Mouse (Mus musculus) G1E (cell line): ENCODE results near the gene Sapcd2. TPM values are rescaled to one million over a fixed set of nuclear protein-coding genes. Genes with fewer than 3 reads are reported as not detected.

Experiments used
- ATAC-seq: 2 replicates; pipeline ENCODE4 v1.8.0; 2016; ENCODE audit warnings: mild to moderate bottlenecking; ENCODE audit not compliant: insufficient number of reproducible peaks, poor library complexity, low FRiP score, severe bottlenecking; ENCODE audit errors: extremely low read depth
- DNase-seq: peaks from one replicate; pipeline ENCODE4 v3.0.0; 2012; ENCODE audit warnings: low spot score
- H3K27me3 ChIP-seq: 2 replicates; pipeline ENCODE4 v1.6.1; 2012; ENCODE audit warnings: mild to moderate bottlenecking, low read length, inconsistent platforms; ENCODE audit not compliant: insufficient read depth
- H3K36me3 ChIP-seq: replicated peaks from 2 replicates; pipeline ENCODE3; 2012; ENCODE audit warnings: mild to moderate bottlenecking, inconsistent platforms
- H3K4me1 ChIP-seq: 2 replicates; pipeline ENCODE4 v1.6.1; 2012; ENCODE audit warnings: low read depth, low read length, inconsistent platforms, mixed read lengths; ENCODE audit not compliant: insufficient read depth
- H3K4me3 ChIP-seq: 2 replicates; pipeline ENCODE4 v1.5.1; 2012; ENCODE audit warnings: low read depth, mild to moderate bottlenecking, inconsistent platforms, low read length, moderate library complexity, mixed read lengths
- H3K9me3 ChIP-seq: replicated peaks from 2 replicates; pipeline ENCODE4 v1.6.1; 2012; ENCODE audit warnings: inconsistent platforms
- CTCF ChIP-seq: IDR thresholded peaks from 2 replicates; pipeline ENCODE4 v1.5.1; 2012; ENCODE audit warnings: low read depth, low read length, inconsistent platforms, mixed read lengths
- GATA1 ChIP-seq: IDR thresholded peaks from 2 replicates; pipeline ENCODE4 v1.6.1; 2012; ENCODE audit warnings: borderline replicate concordance, low read length, inconsistent platforms, mixed read lengths
- GATA2 ChIP-seq: IDR thresholded peaks from 2 replicates; pipeline ENCODE4 v1.6.1; 2012; ENCODE audit warnings: low read depth, low read length, inconsistent platforms, borderline replicate concordance
- POLR2AphosphoS5 ChIP-seq: IDR thresholded peaks from 2 replicates; pipeline ENCODE4 v1.6.1; 2012; ENCODE audit warnings: low read depth, low read length, inconsistent platforms; ENCODE audit not compliant: insufficient replicate concordance
- TAL1 ChIP-seq: conservative IDR thresholded peaks from 2 replicates; pipeline ENCODE4 v1.6.1; 2012; ENCODE audit warnings: low read depth, low read length, inconsistent platforms, mixed read lengths
- polyA plus RNA-seq: library from polyadenylated mRNA; stranded (reverse); fragments of >175 nt; gene quantifications from 2 replicates; pipeline ENCODE4 v1.2.3, GENCODE M21; 2012
- total RNA-seq, 2 experiments: library from RNA; stranded (forward) in 1 of 2; stranded (reverse) in 1 of 2; fragments of 200-1000 nt in 1 of 2; fragments of >200 nt in 1 of 2; fragmentation: Nextera tagmentation in 1 of 2; gene quantifications; 2 replicates each; pipeline ENCODE4 v1.2.3; 2014 to 2017

Sapcd2 gene
- total and polyA plus RNA-seq, 3 experiments = 9.9 to 108 (median 20.6) TPM

DNA sequence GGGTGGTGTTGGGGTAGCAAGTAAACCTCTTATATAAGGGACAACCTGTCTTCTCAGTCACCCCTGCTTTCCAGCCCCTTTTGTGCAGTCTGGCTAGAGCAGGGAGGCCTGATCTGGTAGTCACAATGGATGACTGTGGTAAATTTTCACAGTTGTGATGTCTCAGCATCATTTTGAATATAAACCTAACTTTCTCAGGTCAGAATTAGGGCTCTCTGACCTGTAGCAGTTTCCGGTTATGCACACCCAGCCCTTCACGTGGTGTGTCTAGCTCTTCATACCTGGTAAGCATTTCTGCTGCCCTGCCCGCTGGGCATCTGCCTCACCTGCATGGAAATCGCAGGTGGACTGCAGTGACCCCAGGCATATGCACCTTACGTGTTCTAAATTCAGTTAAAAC is 55.1 kb downstream of the Sapcd2 start:
- ATAC-seq = no peak
- no peaks in the 10 kb centered on the region for H3K9me3 ChIP-seq
- H3K36me3 ChIP-seq = no peaks in the 10 kb centered on the region
- peaks cover 68% of the 10 kb centered on the region for H3K27me3 ChIP-seq
- H3K4me1 ChIP-seq = peaks cover 47% of the 10 kb centered on the region
- no peak overlapping the region for H3K4me3 ChIP-seq
- TF ChIP-seq TAL1 (no peak), GATA1 (no peak), CTCF (no peak), POLR2AphosphoS5 (no peak), GATA2 (no peak)
- DNase-seq = no peak

Other genes starting within 250 kb of the Sapcd2 start
Only the 20 nearest of the 39 such genes appear.
- gene AL732309.1, start 125.5 kb upstream of the Sapcd2 start, total RNA-seq (2014; fragmentation: Nextera tagmentation) = 5.6 and 6.3 TPM in 2 replicates
- gene AL732309.1, start 125.5 kb upstream of the Sapcd2 start, total RNA-seq (2017) = 2.6 and 4.2 TPM in 2 replicates
- 1.4 TPM in 1 of 2 replicates, not detected in the other for gene AL732309.1, start 125.5 kb upstream of the Sapcd2 start, polyA plus RNA-seq
- gene Tmem203, start 116.9 kb upstream of the Sapcd2 start, total RNA-seq (2014; fragmentation: Nextera tagmentation) = 13.7 and 14.6 TPM in 2 replicates
- gene Tmem203, start 116.9 kb upstream of the Sapcd2 start, total RNA-seq (2017) = 15.5 and 17.1 TPM in 2 replicates
- gene Tmem203, start 116.9 kb upstream of the Sapcd2 start, polyA plus RNA-seq = 7.8 and 10.0 TPM in 2 replicates
- 13.6 and 22.0 TPM in 2 replicates for gene Tprn, start 109.7 kb upstream of the Sapcd2 start, total RNA-seq (2014; fragmentation: Nextera tagmentation)
- 8.1 and 10.0 TPM in 2 replicates for gene Tprn, start 109.7 kb upstream of the Sapcd2 start, total RNA-seq (2017)
- 51.5 and 52.8 TPM in 2 replicates for gene Tprn, start 109.7 kb upstream of the Sapcd2 start, polyA plus RNA-seq
- 35.9 and 47.0 TPM in 2 replicates for gene Ssna1, start 99.9 kb upstream of the Sapcd2 start, total RNA-seq (2014; fragmentation: Nextera tagmentation)
- 100 and 107 TPM in 2 replicates for gene Ssna1, start 99.9 kb upstream of the Sapcd2 start, total RNA-seq (2017)
- gene Ssna1, start 99.9 kb upstream of the Sapcd2 start, polyA plus RNA-seq = 237 and 259 TPM in 2 replicates
- gene Anapc2, start 99.8 kb upstream of the Sapcd2 start, total RNA-seq (2014; fragmentation: Nextera tagmentation) = 39.5 and 50.3 TPM in 2 replicates
- 19.7 and 24.4 TPM in 2 replicates for gene Anapc2, start 99.8 kb upstream of the Sapcd2 start, total RNA-seq (2017)
- 23.0 and 25.3 TPM in 2 replicates for gene Anapc2, start 99.8 kb upstream of the Sapcd2 start, polyA plus RNA-seq
- gene Tmem210, start 84.2 kb upstream of the Sapcd2 start, total RNA-seq (2014; fragmentation: Nextera tagmentation) = not detected in 2 replicates
- gene Tmem210, start 84.2 kb upstream of the Sapcd2 start, total RNA-seq (2017) = not detected in 2 replicates
- not detected in 2 replicates for gene Tmem210, start 84.2 kb upstream of the Sapcd2 start, polyA plus RNA-seq
- not detected in 2 replicates for gene Lrrc26, start 82.4 kb upstream of the Sapcd2 start, total RNA-seq (2014; fragmentation: Nextera tagmentation)
- gene Lrrc26, start 82.4 kb upstream of the Sapcd2 start, total RNA-seq (2017) = not detected in 2 replicates
- gene Lrrc26, start 82.4 kb upstream of the Sapcd2 start, polyA plus RNA-seq = not detected in 2 replicates
- gene Grin1, start 53.1 kb upstream of the Sapcd2 start, total RNA-seq (2014; fragmentation: Nextera tagmentation) = 1.7 TPM in 1 of 2 replicates, not detected in the other
- 0.17 and 0.33 TPM in 2 replicates for gene Grin1, start 53.1 kb upstream of the Sapcd2 start, total RNA-seq (2017)
- 0.68 and 0.73 TPM in 2 replicates for gene Grin1, start 53.1 kb upstream of the Sapcd2 start, polyA plus RNA-seq
- gene Man1b1, start 40.0 kb upstream of the Sapcd2 start, total RNA-seq (2014; fragmentation: Nextera tagmentation) = 38.3 and 47.0 TPM in 2 replicates
- gene Man1b1, start 40.0 kb upstream of the Sapcd2 start, total RNA-seq (2017) = 45.3 and 57.2 TPM in 2 replicates
- gene Man1b1, start 40.0 kb upstream of the Sapcd2 start, polyA plus RNA-seq = 9.9 and 18.0 TPM in 2 replicates
- 5.5 and 8.6 TPM in 2 replicates for gene Dpp7, start 16.0 kb upstream of the Sapcd2 start, total RNA-seq (2014; fragmentation: Nextera tagmentation)
- gene Dpp7, start 16.0 kb upstream of the Sapcd2 start, total RNA-seq (2017) = 71.4 and 95.5 TPM in 2 replicates
- 4.5 and 7.7 TPM in 2 replicates for gene Dpp7, start 16.0 kb upstream of the Sapcd2 start, polyA plus RNA-seq
- gene Uap1l1, start 6.6 kb upstream of the Sapcd2 start, total RNA-seq (2014; fragmentation: Nextera tagmentation) = 51.2 and 53.9 TPM in 2 replicates
- gene Uap1l1, start 6.6 kb upstream of the Sapcd2 start, total RNA-seq (2017) = 56.4 and 118 TPM in 2 replicates
- 21.0 and 22.8 TPM in 2 replicates for gene Uap1l1, start 6.6 kb upstream of the Sapcd2 start, polyA plus RNA-seq
- gene Entpd2, start 23.6 kb downstream of the Sapcd2 start, total RNA-seq (2014; fragmentation: Nextera tagmentation) = not detected in 2 replicates
- gene Entpd2, start 23.6 kb downstream of the Sapcd2 start, total RNA-seq (2017) = not detected in 2 replicates
- gene Entpd2, start 23.6 kb downstream of the Sapcd2 start, polyA plus RNA-seq = 0.03 TPM in 1 of 2 replicates, not detected in the other
- gene Npdc1, start 27.0 kb downstream of the Sapcd2 start, total RNA-seq (2014; fragmentation: Nextera tagmentation) = not detected in 2 replicates
- gene Npdc1, start 27.0 kb downstream of the Sapcd2 start, total RNA-seq (2017) = 0.22 and 0.64 TPM in 2 replicates
- gene Npdc1, start 27.0 kb downstream of the Sapcd2 start, polyA plus RNA-seq = not detected in 2 replicates
- gene Fut7, start 50.9 kb downstream of the Sapcd2 start, total RNA-seq (2014; fragmentation: Nextera tagmentation) = not detected in 2 replicates
- 0.22 TPM in 1 of 2 replicates, not detected in the other for gene Fut7, start 50.9 kb downstream of the Sapcd2 start, total RNA-seq (2017)
- gene Fut7, start 50.9 kb downstream of the Sapcd2 start, polyA plus RNA-seq = not detected in 2 replicates
- gene Abca2, start 56.4 kb downstream of the Sapcd2 start, total RNA-seq (2014; fragmentation: Nextera tagmentation) = 9.8 and 18.6 TPM in 2 replicates
- gene Abca2, start 56.4 kb downstream of the Sapcd2 start, total RNA-seq (2017) = 2.8 and 5.3 TPM in 2 replicates
- gene Abca2, start 56.4 kb downstream of the Sapcd2 start, polyA plus RNA-seq = 5.9 and 6.0 TPM in 2 replicates
- gene Clic3, start 84.5 kb downstream of the Sapcd2 start, total RNA-seq (2014; fragmentation: Nextera tagmentation) = not detected in 2 replicates
- gene Clic3, start 84.5 kb downstream of the Sapcd2 start, total RNA-seq (2017) = 0.22 TPM in 1 of 2 replicates, not detected in the other
- gene Clic3, start 84.5 kb downstream of the Sapcd2 start, polyA plus RNA-seq = not detected in 2 replicates
- gene Paxx, start 88.8 kb downstream of the Sapcd2 start, total RNA-seq (2014; fragmentation: Nextera tagmentation) = 16.3 and 23.2 TPM in 2 replicates
- gene Paxx, start 88.8 kb downstream of the Sapcd2 start, total RNA-seq (2017) = 14.2 and 17.8 TPM in 2 replicates
- 43.4 and 47.0 TPM in 2 replicates for gene Paxx, start 88.8 kb downstream of the Sapcd2 start, polyA plus RNA-seq
- gene Ptgds, start 97.7 kb downstream of the Sapcd2 start, total RNA-seq (2014; fragmentation: Nextera tagmentation) = not detected in 2 replicates
- 0.44 TPM in 1 of 2 replicates, not detected in the other for gene Ptgds, start 97.7 kb downstream of the Sapcd2 start, total RNA-seq (2017)
- not detected in 2 replicates for gene Ptgds, start 97.7 kb downstream of the Sapcd2 start, polyA plus RNA-seq
- gene Lcn12, start 121.6 kb downstream of the Sapcd2 start, total RNA-seq (2014; fragmentation: Nextera tagmentation) = not detected in 2 replicates
- gene Lcn12, start 121.6 kb downstream of the Sapcd2 start, total RNA-seq (2017) = not detected in 2 replicates
- gene Lcn12, start 121.6 kb downstream of the Sapcd2 start, polyA plus RNA-seq = not detected in 2 replicates
- 48.3 and 57.9 TPM in 2 replicates for gene Fbxw5, start 128.4 kb downstream of the Sapcd2 start, total RNA-seq (2014; fragmentation: Nextera tagmentation)
- gene Fbxw5, start 128.4 kb downstream of the Sapcd2 start, total RNA-seq (2017) = 21.1 and 24.7 TPM in 2 replicates
- 17.1 and 35.5 TPM in 2 replicates for gene Fbxw5, start 128.4 kb downstream of the Sapcd2 start, polyA plus RNA-seq